Mouse (Mus musculus): ENCODE measurements around the gene Hivep2. TPM values are rescaled to one million over a fixed set of nuclear protein-coding genes. Genes with fewer than 3 reads are reported as not detected.

Hivep2 gene
- polyA plus RNA-seq, 2 experiments, result 12.1 to 12.9 TPM

- Histone ChIP-seq H3K36me3 (ENCODE audit: control insufficient read depth, insufficient read depth, low read length) (no peaks in the 10 kb centered on the region), H3K9ac (ENCODE audit: low read depth, low read length, severe bottlenecking) (no peak overlapping the region), H3K4me1 (ENCODE audit: control insufficient read depth, insufficient read depth, low read length) (no peaks in the 10 kb centered on the region), H3K27me3 (ENCODE audit: control insufficient read depth, insufficient read depth, low read length) (no peaks in the 10 kb centered on the region), H3K4me3 (replicated peaks; ENCODE audit: low read length) (no peak overlapping the region), H3K4me2 (replicated peaks; ENCODE audit: low read depth, low read length, severe bottlenecking) (no peak overlapping the region), H3K9me3 (ENCODE audit: control insufficient read depth, low read length) (no peaks in the 10 kb centered on the region), H3K27ac (replicated peaks; ENCODE audit: low read depth, low read length) (no peak overlapping the region)
- DNase-seq (ENCODE audit: low spot score) (no peak), ATAC-seq (ENCODE audit: low FRiP score, low read depth) (no peak)
- WGBS, result 83% methylated on average over 4 of the region's 4 CpGs
- no peak for TF ChIP-seq POLR2A (IDR thresholded peaks at IDR 0.05; ENCODE audit: borderline replicate concordance, extremely low read depth, insufficient read depth, insufficient read length)
Measured at GRCm38 (mm10) chr10:14115846-14116245, 150.0 kb downstream of the Hivep2 start.

GRCm38 (mm10) chr10:14116978-14117377, 151.1 kb downstream of the Hivep2 start:
- H3K4me2 ChIP-seq (replicated peaks; ENCODE audit: low read depth, low read length, severe bottlenecking), result no peak overlapping the region
- H3K27ac ChIP-seq (replicated peaks; ENCODE audit: low read depth, low read length), result no peak overlapping the region
- ATAC-seq (ENCODE audit: low FRiP score, low read depth) (no peak), DNase-seq (ENCODE audit: low spot score) (no peak)
- H3K9me3 ChIP-seq (ENCODE audit: control insufficient read depth, low read length), result no peaks in the 10 kb centered on the region
- no peak overlapping the region for H3K9ac ChIP-seq (ENCODE audit: low read depth, low read length, severe bottlenecking)
- no peaks in the 10 kb centered on the region for H3K4me1 ChIP-seq (ENCODE audit: control insufficient read depth, insufficient read depth, low read length)
- H3K4me3 ChIP-seq (replicated peaks; ENCODE audit: low read length), result no peak overlapping the region
- no peaks in the 10 kb centered on the region for H3K36me3 ChIP-seq (ENCODE audit: control insufficient read depth, insufficient read depth, low read length)
- H3K27me3 ChIP-seq (ENCODE audit: control insufficient read depth, insufficient read depth, low read length), result no peaks in the 10 kb centered on the region
- WGBS, result 92% methylated on average over 5 of the region's 5 CpGs
- no peak for TF ChIP-seq POLR2A (IDR thresholded peaks at IDR 0.05; ENCODE audit: borderline replicate concordance, extremely low read depth, insufficient read depth, insufficient read length)

DNA sequence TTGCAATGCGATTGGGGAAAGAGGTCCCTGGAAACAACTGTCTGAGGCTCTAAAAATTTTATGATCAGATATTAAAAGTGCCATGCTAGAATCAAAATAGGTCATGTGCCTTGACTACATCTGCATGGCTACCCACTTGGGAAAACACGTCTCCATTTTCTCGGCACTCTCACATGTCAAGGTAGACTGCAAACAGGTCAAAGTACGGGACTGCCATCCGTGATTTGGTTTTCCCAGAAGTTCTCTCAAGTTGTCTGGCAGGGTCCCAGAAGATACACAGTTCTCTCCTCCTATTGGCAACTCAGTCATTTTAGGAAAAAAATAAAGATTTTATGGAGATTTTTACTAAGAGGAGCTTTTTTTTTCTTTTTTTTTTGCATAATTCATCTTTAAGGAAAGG, 153.3 kb downstream of the Hivep2 start:
- Histone ChIP-seq H3K27ac (replicated peaks; ENCODE audit: low read depth, low read length) (no peak overlapping the region), H3K9ac (ENCODE audit: low read depth, low read length, severe bottlenecking) (no peak overlapping the region), H3K27me3 (ENCODE audit: control insufficient read depth, insufficient read depth, low read length) (no peaks in the 10 kb centered on the region), H3K36me3 (ENCODE audit: control insufficient read depth, insufficient read depth, low read length) (no peaks in the 10 kb centered on the region), H3K4me3 (replicated peaks; ENCODE audit: low read length) (no peak overlapping the region), H3K9me3 (ENCODE audit: control insufficient read depth, low read length) (no peaks in the 10 kb centered on the region), H3K4me2 (replicated peaks; ENCODE audit: low read depth, low read length, severe bottlenecking) (no peak overlapping the region), H3K4me1 (ENCODE audit: control insufficient read depth, insufficient read depth, low read length) (no peaks in the 10 kb centered on the region)
- no peak for ATAC-seq (ENCODE audit: low FRiP score, low read depth)
- 41% methylated on average over 5 of the region's 5 CpGs for WGBS
- no peak for TF ChIP-seq POLR2A (IDR thresholded peaks at IDR 0.05; ENCODE audit: borderline replicate concordance, extremely low read depth, insufficient read depth, insufficient read length)
- DNase-seq (ENCODE audit: low spot score), result no peak

DNA sequence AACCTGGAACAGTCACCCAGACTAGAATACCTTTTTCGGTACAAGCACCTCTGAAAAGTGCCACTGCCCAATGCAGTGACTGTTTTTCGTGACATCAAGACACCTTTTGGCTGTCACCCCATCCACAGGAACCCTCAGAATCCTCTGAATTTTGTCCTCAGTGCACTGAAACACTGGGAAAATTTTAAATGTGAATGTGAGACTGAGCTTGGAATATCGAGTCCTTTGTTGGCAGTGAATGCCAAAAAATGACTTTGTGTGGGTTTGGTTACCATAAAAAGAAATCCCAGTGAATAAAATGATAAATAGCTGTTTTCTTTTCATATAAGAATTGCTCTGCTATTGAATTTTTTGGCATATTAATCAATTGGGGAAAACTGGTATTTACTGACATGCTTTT, 154.6 kb downstream of the Hivep2 start:
- no peak for DNase-seq (ENCODE audit: low spot score)
- no peak for ATAC-seq (ENCODE audit: low FRiP score, low read depth)
- no peaks in the 10 kb centered on the region for H3K9me3 ChIP-seq (ENCODE audit: control insufficient read depth, low read length)
- H3K4me2 ChIP-seq (replicated peaks; ENCODE audit: low read depth, low read length, severe bottlenecking), result no peak overlapping the region
- TF ChIP-seq POLR2A (IDR thresholded peaks at IDR 0.05; ENCODE audit: borderline replicate concordance, extremely low read depth, insufficient read depth, insufficient read length), result no peak
- no peak overlapping the region for H3K27ac ChIP-seq (replicated peaks; ENCODE audit: low read depth, low read length)
- H3K9ac ChIP-seq (ENCODE audit: low read depth, low read length, severe bottlenecking), result no peak overlapping the region
- H3K4me3 ChIP-seq (replicated peaks; ENCODE audit: low read length), result no peak overlapping the region
- WGBS, result 83% methylated on average over 3 of the region's 3 CpGs
- no peaks in the 10 kb centered on the region for H3K27me3 ChIP-seq (ENCODE audit: control insufficient read depth, insufficient read depth, low read length)
- no peaks in the 10 kb centered on the region for H3K36me3 ChIP-seq (ENCODE audit: control insufficient read depth, insufficient read depth, low read length)
- H3K4me1 ChIP-seq (ENCODE audit: control insufficient read depth, insufficient read depth, low read length), result no peaks in the 10 kb centered on the region

- Histone ChIP-seq H3K36me3 (ENCODE audit: control insufficient read depth, insufficient read depth, low read length) (peaks cover 16% of the 10 kb centered on the region; the same call in 1 of the 2 replicates), H3K9me3 (ENCODE audit: control insufficient read depth, low read length) (no peaks in the 10 kb centered on the region), H3K9ac (ENCODE audit: low read depth, low read length, severe bottlenecking) (no peak overlapping the region), H3K27ac (replicated peaks; ENCODE audit: low read depth, low read length) (no peak overlapping the region), H3K4me1 (ENCODE audit: control insufficient read depth, insufficient read depth, low read length) (no peaks in the 10 kb centered on the region), H3K4me2 (replicated peaks; ENCODE audit: low read depth, low read length, severe bottlenecking) (no peak overlapping the region), H3K4me3 (replicated peaks; ENCODE audit: low read length) (no peak overlapping the region), H3K27me3 (ENCODE audit: control insufficient read depth, insufficient read depth, low read length) (no peaks in the 10 kb centered on the region)
- DNase-seq (ENCODE audit: low spot score), result no peak
- ATAC-seq (ENCODE audit: low FRiP score, low read depth), result no peak
- 90% methylated on average over 12 of the region's 12 CpGs for WGBS
- TF ChIP-seq POLR2A (IDR thresholded peaks at IDR 0.05; ENCODE audit: borderline replicate concordance, extremely low read depth, insufficient read depth, insufficient read length), result no peak
Measured at GRCm38 (mm10) chr10:14127826-14128225, 162.0 kb downstream of the Hivep2 start.

DNA sequence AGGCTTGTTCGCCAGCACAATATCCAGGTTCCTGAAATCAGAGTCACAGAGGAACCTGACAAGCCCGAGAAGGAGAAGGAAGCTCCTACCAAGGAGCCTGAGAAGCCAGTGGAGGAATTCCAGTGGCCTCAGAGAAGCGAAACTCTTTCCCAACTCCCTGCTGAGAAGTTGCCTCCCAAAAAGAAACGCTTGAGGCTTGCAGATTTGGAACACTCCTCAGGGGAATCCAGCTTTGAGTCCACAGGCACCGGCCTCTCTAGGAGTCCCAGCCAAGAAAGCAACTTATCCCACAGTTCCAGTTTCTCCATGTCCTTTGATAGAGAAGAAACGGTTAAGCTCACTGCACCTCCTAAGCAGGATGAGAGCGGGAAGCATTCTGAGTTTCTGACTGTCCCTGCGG, 164.4 kb downstream of the Hivep2 start:
- WGBS, result 84% methylated on average over 8 of the region's 8 CpGs
- no peak for DNase-seq (ENCODE audit: low spot score)
- no peak for TF ChIP-seq POLR2A (IDR thresholded peaks at IDR 0.05; ENCODE audit: borderline replicate concordance, extremely low read depth, insufficient read depth, insufficient read length)

More for the DNA sequence above, 164.4 kb downstream of the Hivep2 start:
- Histone ChIP-seq H3K27me3 (ENCODE audit: control insufficient read depth, insufficient read depth, low read length) (no peaks in the 10 kb centered on the region), H3K27ac (replicated peaks; ENCODE audit: low read depth, low read length) (no peak overlapping the region), H3K4me1 (ENCODE audit: control insufficient read depth, insufficient read depth, low read length) (no peaks in the 10 kb centered on the region), H3K4me3 (replicated peaks; ENCODE audit: low read length) (no peak overlapping the region), H3K9ac (ENCODE audit: low read depth, low read length, severe bottlenecking) (no peak overlapping the region), H3K9me3 (ENCODE audit: control insufficient read depth, low read length) (no peaks in the 10 kb centered on the region), H3K4me2 (replicated peaks; ENCODE audit: low read depth, low read length, severe bottlenecking) (no peak overlapping the region), H3K36me3 (ENCODE audit: control insufficient read depth, insufficient read depth, low read length) (peaks cover 16% of the 10 kb centered on the region; the same call in 1 of the 2 replicates)
- no peak for ATAC-seq (ENCODE audit: low FRiP score, low read depth)

All from limb, embryonic 14.5 days (tissue).